Mouse (Mus musculus) CH12.LX (cell line): ENCODE measurements around the gene Cwc22.

ENCODE experiments used
- CTCF ChIP-seq, 2 experiments: IDR thresholded peaks in 1 of 2; conservative IDR thresholded peaks in 1 of 2; 2 replicates each; pipeline ENCODE4 v1.5.1; 2011 to 2012; ENCODE audit warnings: low read depth in 2 of 2, low read length in 2 of 2, improper control_type of control experiment in 1 of 2, inconsistent platforms in 1 of 2, mild to moderate bottlenecking in 1 of 2, moderate library complexity in 1 of 2
- MAFK ChIP-seq: IDR thresholded peaks from 2 replicates; pipeline ENCODE4 v1.6.1; 2011; ENCODE audit warnings: low read length, improper control_type of control experiment; ENCODE audit not compliant: insufficient replicate concordance
- POLR2A ChIP-seq: IDR thresholded peaks from 2 replicates; pipeline ENCODE4 v1.6.1; 2011; ENCODE audit warnings: low read depth, mild to moderate bottlenecking, improper control_type of control experiment, low read length
- RAD21 ChIP-seq: IDR thresholded peaks from 2 replicates; pipeline ENCODE4 v1.6.1; 2011; ENCODE audit warnings: low read depth, mild to moderate bottlenecking, low read length, improper control_type of control experiment, moderate library complexity

- no peak for TF ChIP-seq POLR2A
- no peak for TF ChIP-seq RAD21
- TF ChIP-seq CTCF (conservative IDR thresholded peaks at IDR 0.05 in 1 of 2, IDR thresholded peaks at IDR 0.05 in 1 of 2; ENCODE audit: low read depth in 2 of 2, low read length in 2 of 2): no peak
- TF ChIP-seq MAFK: no peak
Observed at GRCm38 (mm10) chr2:77923182-77923581, 23.0 kb downstream of the Cwc22 start.
